Mouse (Mus musculus): ENCODE results near the gene Maz. TPM values are rescaled to one million over a fixed set of nuclear protein-coding genes. Genes with fewer than 3 reads are reported as not detected.

Gene Maz
- total and polyA plus RNA-seq, 2 experiments from 2014 or later = 15.6 to 89.3 TPM

DNA sequence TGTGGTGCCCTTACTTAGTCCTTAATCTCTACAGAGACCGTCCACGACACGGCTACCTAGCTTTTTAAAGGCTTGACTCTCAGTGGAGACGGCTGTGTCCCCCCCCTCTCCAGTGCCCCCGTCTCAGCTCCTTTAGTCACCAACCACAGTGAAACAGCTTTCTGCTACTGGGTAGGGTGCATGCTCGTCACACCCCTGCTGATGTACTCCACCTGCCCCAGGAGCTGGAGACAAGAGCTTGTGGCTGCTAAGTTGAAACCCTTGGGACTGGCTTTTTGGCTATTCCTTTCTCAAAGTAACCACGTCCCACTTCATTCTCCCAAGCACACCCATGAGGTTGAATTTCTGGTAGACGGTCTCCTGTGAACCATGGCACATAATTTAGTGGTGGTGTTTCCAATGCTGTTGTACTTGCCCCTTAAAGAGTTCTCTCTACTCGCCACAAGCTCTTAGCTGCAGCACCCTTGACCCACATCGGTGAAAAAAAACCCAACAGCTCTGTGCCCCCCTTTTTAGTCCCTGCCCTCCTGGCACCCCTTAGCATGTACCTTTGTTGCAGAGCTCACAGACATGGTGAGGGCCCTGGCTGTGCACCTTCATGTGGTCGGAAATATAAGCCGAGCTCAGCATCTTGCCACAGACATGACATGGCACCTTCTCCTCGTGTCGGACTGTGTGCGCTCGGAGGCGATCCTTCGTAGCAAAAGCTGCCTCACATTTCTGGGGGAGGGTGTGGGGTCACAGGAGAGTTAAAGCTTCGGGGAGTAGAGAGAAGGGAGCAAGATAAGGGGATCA, 2.7 kb downstream of the Maz start:
- TF ChIP-seq CTCF (IDR thresholded peaks at IDR 0.05; ENCODE audit: low read depth) (no peak), EP300 (IDR thresholded peaks at IDR 0.05; ENCODE audit: low read depth) (no peak)
- ATAC-seq (ENCODE audit: insufficient read depth, low read depth) (no peak), DNase-seq (ENCODE audit: low spot score) (no peak)
- H3K4me2 ChIP-seq (ENCODE audit: low read depth, low read length) = peak overlapping the region; percentile 96
- peak overlapping the region; percentile 99; the same call in 1 of the 2 replicates for H3K27ac ChIP-seq (ENCODE audit: low read depth)
- peak overlapping the region; percentile 47 for H3K9ac ChIP-seq (replicated peaks; ENCODE audit: low read depth, low read length)
- H3K36me3 ChIP-seq (replicated peaks; ENCODE audit: control insufficient read depth, insufficient read depth, low read length) = peaks cover 32% of the 10 kb centered on the region
- H3K27me3 ChIP-seq (ENCODE audit: control insufficient read depth, insufficient read depth, low read length) = no peaks in the 10 kb centered on the region
- no peaks in the 10 kb centered on the region for H3K9me3 ChIP-seq (replicated peaks; ENCODE audit: control insufficient read depth, low read length)
- peak overlapping the region; percentile 91 for H3K4me3 ChIP-seq (ENCODE audit: low read depth, low read length)
- 27% methylated on average over 19 of the region's 19 CpGs for WGBS
- H3K4me1 ChIP-seq (ENCODE audit: control insufficient read depth, insufficient read depth) = peaks cover 39% of the 10 kb centered on the region

DNA sequence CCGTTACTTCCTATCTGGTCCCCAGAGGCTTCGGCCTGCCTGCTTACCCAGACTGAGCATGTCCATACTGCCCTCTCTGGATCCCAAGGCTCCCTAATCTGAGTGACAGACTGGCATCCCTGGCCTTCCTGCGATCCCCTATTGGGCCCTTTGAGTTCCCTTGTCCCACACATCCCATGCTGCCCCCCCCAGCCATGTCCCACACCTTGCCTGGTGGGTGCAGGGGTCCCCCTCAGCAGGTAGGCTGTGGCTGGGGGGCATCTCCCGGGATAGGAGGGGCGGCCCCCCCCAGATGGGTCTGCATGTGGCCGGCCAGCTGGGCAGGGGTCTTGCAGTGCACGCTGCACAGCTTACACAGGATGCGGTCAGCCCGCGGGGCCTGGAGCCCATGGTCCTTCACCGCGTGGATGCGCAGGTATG, 3.6 kb downstream of the Maz start:
- H3K4me3 ChIP-seq (ENCODE audit: low read depth, low read length) = no peak overlapping the region
- DNase-seq (ENCODE audit: low spot score) (no peak), ATAC-seq (ENCODE audit: insufficient read depth, low read depth) (no peak)
- H3K4me2 ChIP-seq (ENCODE audit: low read depth, low read length) = peak overlapping the region; percentile 96; the same call in 1 of the 2 replicates
- no peaks in the 10 kb centered on the region for H3K9me3 ChIP-seq (replicated peaks; ENCODE audit: control insufficient read depth, low read length)
- peaks cover 27% of the 10 kb centered on the region for H3K36me3 ChIP-seq (replicated peaks; ENCODE audit: control insufficient read depth, insufficient read depth, low read length)
- peaks cover 39% of the 10 kb centered on the region for H3K4me1 ChIP-seq (ENCODE audit: control insufficient read depth, insufficient read depth)
- 77% methylated on average over 13 of the region's 13 CpGs for WGBS
- no peak overlapping the region for H3K9ac ChIP-seq (replicated peaks; ENCODE audit: low read depth, low read length)
- TF ChIP-seq CTCF (IDR thresholded peaks at IDR 0.05; ENCODE audit: low read depth) = no peak
- TF ChIP-seq EP300 (IDR thresholded peaks at IDR 0.05; ENCODE audit: low read depth) = no peak
- H3K27me3 ChIP-seq (ENCODE audit: control insufficient read depth, insufficient read depth, low read length) = no peaks in the 10 kb centered on the region
- no peak overlapping the region for H3K27ac ChIP-seq (ENCODE audit: low read depth)

DNA sequence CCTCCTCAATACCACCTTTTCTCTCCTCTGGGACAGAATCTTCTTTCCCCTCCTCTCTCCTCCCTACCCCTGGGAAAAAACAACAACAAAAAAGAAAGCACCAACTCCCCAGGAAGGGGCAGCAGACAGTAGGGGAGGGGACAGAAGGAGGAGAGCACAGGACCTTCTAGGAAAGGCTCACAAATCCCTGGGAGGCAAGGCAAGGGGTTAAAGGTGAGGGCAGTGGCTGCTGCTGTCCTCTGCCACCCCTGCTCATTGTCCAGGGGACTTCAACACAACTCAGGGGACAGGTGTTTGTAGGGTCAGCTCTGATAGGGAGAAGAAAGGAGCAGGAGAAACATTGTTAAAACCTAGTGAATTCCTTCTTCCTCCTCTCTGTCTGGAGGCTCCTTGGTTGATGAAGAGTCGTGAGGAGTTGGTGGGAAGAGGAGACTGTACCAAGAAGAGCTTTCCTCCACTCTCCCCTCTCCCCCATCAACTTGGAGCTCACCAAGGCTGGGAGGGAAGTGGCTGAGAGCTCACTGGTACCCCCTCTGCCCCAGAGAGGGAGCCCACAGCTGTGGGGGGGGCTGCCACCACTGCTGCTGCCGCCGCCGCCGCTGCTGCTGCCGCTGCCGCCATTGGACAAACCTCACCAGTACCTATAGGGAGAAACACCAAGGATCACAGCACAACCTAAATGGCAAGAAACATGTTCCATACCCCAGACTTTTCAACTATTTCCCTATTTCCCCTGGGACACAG, 4.1 kb downstream of the Maz start:
- Histone ChIP-seq H3K36me3 (replicated peaks; ENCODE audit: control insufficient read depth, insufficient read depth, low read length) (peaks cover 27% of the 10 kb centered on the region), H3K27me3 (ENCODE audit: control insufficient read depth, insufficient read depth, low read length) (no peaks in the 10 kb centered on the region), H3K4me2 (ENCODE audit: low read depth, low read length) (0 out of 2 replicates have a peak overlapping the region, but pooled peaks have one; percentile 96), H3K27ac (ENCODE audit: low read depth) (no peak overlapping the region), H3K4me3 (ENCODE audit: low read depth, low read length) (no peak overlapping the region), H3K4me1 (ENCODE audit: control insufficient read depth, insufficient read depth) (peaks cover 34% of the 10 kb centered on the region), H3K9ac (replicated peaks; ENCODE audit: low read depth, low read length) (no peak overlapping the region), H3K9me3 (replicated peaks; ENCODE audit: control insufficient read depth, low read length) (no peaks in the 10 kb centered on the region)
- no peak for TF ChIP-seq EP300 (IDR thresholded peaks at IDR 0.05; ENCODE audit: low read depth)
- no peak for TF ChIP-seq CTCF (IDR thresholded peaks at IDR 0.05; ENCODE audit: low read depth)
- WGBS = 83% methylated on average over 7 of the region's 7 CpGs
- DNase-seq (ENCODE audit: low spot score) (no peak), ATAC-seq (ENCODE audit: insufficient read depth, low read depth) (no peak)

DNA sequence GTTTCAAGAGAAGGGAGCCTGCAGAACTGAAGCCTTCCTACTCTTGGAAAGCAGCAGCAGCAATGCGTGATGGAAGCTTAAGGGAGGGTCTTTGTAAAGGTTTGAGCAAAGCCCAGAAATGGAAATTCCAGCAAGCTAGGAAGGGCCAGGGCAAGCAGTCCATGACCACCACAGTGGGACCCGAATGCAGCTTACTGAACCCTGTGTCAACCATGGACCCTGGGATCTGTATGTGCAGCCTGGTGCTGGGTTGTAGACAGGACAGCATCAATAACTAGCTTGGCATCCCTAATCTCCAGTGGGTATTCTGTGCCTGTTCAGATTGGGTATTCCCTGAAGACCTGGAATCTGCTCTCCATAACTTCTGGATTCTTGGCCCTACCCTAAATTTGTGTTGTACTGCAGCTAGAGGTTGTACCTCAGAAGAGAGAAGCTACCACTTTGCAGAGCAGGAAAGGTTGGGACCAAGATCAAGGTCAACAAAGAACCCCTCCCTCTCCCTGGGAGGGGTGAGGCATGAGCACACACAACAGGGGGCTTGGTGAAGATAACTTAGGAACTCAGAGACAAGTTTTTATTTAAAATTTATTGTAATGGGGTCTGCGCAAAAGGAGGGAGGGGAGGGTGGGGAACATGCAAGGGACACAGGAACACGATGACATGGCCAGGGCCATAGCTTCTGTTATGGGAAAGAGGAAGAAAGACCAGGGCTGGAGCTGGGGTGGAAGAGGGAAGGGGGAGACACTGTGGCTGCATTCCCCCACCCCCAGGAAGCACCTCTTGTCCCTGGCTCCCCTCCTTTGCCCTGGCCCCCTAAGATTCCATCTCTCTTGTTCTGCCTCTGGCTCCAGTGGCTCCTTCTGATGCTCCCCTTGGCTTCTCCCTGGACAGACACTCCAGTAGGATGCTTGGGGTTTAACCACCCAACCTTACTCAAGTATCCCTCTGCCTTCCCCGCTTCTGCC, 5.0 kb downstream of the Maz start:
- DNase-seq (ENCODE audit: low spot score) (no peak), ATAC-seq (ENCODE audit: insufficient read depth, low read depth) (no peak)
- H3K9me3 ChIP-seq (replicated peaks; ENCODE audit: control insufficient read depth, low read length) = no peaks in the 10 kb centered on the region
- H3K4me3 ChIP-seq (ENCODE audit: low read depth, low read length) = peak overlapping the region; percentile 46
- H3K4me1 ChIP-seq (ENCODE audit: control insufficient read depth, insufficient read depth) = peaks cover 34% of the 10 kb centered on the region
- peak overlapping the region; percentile 9; the same call in 1 of the 2 replicates for H3K27ac ChIP-seq (ENCODE audit: low read depth)
- WGBS = 58% methylated on average over 5 of the region's 5 CpGs
- peak overlapping the region; percentile 78 for H3K4me2 ChIP-seq (ENCODE audit: low read depth, low read length)
- no peak for TF ChIP-seq EP300 (IDR thresholded peaks at IDR 0.05; ENCODE audit: low read depth)
- TF ChIP-seq CTCF (IDR thresholded peaks at IDR 0.05; ENCODE audit: low read depth) = no peak
- no peak overlapping the region for H3K9ac ChIP-seq (replicated peaks; ENCODE audit: low read depth, low read length)
- H3K27me3 ChIP-seq (ENCODE audit: control insufficient read depth, insufficient read depth, low read length) = no peaks in the 10 kb centered on the region
- H3K36me3 ChIP-seq (replicated peaks; ENCODE audit: control insufficient read depth, insufficient read depth, low read length) = peaks cover 27% of the 10 kb centered on the region

Measured in heart, postnatal 0 days (tissue).